Mouse (Mus musculus) ZHBTc4 (cell line): ENCODE measurements at regions not wholly inside any gene's neighbourhood (a gene's known extent, or its start where the extent isn't known, plus 50 kb on each side); places are given as distances from the start of the nearest gene placed in this dataset.
"Not testable (repeated sequence)": the region's sequence is repeated elsewhere in the genome, so short reads cannot be mapped to it uniquely, and the experiment has no call there.

ENCODE experiments used
- DNase-seq: peaks from one replicate; pipeline ENCODE4 v3.0.0-alpha.2; 2011; ENCODE audit warnings: low read depth, low spot score

DNA sequence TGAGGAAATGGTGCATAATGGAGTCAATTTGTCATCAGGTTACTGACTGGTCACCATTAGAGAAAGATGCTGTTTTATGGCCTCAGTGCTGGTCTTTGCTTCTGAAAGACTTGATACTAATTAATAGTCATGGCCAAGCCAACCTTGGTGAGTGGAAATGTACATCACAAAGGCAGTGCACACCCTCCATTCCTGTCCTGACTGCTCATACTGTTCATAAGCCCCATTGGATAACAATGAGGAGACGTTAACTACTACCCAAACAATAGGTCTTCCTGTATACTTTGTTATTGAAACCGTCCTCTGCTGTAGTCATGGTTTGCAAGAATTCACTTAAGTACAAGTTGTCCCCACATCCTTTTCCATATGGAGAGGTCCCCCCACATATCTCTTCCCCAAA, 605.8 kb upstream of the Slc35b3 start:
- DNase-seq, result peak; percentile 50

DNA sequence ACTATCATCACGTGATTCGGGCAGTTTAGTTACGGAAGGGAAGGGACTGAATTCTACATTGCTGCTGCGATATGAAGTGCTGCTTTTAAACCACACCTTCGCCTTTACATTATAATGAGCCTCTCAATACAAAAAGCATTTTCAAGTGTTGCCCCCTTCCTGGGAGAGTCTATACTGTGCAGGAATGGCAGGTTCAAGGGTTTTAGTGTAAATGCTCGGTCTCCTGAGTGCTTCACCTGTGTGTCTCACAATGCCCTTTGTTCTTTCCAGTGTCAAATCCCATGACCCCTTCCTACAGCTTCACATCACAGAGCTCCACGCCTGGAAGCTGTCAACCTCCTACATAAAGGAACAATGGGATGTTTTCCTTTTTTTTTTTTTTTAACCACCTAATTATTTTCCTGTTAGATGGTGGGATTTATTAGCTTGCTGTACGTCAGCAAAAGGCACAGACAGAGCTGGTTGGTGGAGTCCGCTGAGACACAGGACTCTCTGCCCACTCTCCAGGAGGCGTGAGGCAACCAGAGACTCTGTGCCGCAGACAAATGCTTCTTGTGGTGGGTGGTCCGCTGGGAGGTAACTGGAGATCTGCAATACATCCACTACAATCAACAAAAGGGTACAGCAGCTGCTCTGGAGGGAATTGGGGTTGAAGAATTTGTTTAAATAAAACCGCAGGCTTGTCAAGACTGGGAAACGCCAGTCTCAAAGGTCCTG, 577.2 kb upstream of the Slc35b3 start:
- peak; percentile 61 for DNase-seq

DNA sequence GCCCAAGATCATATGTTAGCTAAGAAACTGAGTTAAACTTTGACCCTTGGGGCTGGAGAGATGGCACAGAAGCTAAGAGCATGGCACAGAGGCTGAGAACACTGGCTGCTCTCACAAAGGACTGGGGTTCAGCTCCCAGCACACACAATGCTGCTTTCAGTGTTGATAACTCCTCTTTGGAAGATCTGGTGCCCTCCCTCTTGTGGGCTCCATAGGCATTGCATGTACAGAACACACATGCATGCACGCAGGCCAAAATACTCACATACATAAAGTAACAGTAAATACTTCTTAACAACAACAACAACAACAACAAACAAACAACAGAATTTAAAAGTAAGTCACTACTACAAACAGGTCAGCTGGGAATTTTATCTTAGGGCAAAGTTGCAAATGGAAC, 565.8 kb upstream of the Slc35b3 start:
- peak; percentile 53 for DNase-seq

DNA sequence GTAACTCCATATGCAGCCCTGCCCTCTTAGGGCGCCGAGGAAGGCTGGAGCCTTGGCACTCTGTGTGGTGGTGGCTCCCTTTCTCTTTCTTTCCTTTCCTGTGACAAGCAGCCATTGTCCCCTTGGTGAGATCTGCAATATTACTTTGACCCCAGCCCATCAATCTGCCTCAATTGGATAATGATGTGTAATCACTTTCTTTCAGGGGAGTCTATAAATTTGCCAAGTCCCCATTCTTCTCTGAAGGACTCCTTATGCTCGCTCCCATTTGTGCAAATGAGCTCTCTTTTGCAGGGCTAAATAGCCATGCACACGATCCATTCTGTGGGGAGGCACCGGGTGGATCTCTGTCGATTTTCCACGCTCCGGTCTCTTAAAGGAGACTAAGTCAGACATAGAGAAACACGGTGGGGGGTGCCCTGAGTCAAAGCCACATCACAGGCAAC, 563.2 kb upstream of the Slc35b3 start:
- peak; percentile 85 for DNase-seq

DNA sequence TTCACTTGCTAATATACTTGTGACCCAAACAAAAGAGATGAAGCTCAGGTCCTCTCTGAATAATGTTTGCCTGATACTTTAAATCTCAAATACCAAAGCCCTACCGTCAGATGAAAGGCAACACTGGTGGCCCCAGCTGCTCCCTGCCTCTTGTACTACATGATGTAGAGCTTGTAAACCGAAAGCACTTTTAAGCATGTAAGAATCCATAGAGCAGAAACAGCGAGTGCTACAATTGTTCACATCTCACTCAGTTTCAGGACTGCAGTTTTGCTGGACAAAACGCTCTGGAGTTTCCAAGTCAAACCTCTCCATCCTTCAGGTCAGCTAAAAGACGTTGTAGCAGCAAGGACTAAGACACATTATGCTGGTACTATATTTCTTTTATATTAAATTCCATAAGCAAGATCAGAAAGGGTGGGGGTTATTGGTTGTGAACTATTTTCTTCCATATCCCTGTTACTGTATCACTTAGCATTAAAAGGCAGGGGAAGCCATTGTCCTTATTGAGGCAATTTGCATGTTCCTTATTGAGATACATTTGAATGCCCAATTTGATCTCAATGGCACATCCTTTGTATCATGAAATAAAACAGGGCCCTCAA, 562.7 kb upstream of the Slc35b3 start:
- DNase-seq, result no peak

DNA sequence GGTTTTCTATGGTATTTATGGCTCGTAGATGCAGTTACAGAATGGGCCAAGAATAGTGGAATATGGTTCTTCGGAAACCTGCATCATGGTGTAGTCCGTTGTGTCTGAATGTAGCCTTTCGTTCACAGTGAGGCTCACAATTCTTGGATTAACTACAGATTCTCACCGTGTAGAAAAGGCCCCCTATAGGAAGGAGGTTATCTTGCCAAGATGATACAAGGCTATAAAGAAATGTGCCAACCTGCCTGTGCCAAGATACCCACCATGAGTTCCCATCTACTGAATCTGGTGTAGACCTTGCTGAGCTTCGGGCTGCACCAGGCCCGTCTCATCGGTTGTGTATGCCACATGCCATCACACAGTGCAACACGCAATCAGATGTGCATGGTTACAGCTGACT, 560.2 kb upstream of the Slc35b3 start:
- DNase-seq, result no peak

DNA sequence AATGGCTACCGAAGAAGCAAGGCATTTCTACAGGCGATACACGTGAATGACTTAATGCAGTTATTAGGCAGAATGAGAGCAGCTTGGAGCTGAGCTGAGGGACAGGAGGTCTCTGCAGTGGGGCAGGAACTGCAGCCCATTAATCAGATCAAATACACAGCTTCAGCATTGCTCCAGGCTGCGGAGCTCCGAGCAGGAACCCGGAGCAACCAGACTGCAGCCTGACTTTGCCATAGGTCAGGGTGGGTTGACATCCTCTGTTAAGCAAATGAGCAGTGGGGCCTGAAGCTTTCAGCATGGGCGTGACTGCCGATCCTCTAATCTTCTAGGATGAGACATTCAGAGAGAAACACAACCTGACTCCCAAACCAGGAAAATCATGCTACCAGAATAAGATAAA, 555.4 kb upstream of the Slc35b3 start:
- peak; percentile 82 for DNase-seq

DNA sequence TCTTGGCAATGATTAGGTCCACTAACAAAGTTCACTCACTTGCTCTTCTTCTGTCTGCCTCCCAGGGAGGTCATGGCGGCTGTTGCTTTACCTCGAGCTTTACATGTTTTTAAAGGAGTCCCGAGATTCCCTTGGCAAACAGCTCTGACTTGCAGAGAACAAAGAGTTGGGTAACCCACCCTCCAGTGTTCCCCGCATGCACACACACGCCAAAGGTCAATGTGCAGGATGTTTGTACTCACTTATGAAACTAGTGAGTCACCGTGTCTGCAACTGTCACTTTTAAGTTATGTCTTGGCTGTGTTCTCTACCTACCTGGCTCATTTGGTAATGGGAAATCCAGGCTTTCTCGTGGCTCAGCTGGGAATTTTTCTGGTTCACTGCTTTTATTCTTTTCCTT, 529.1 kb upstream of the Slc35b3 start:
- DNase-seq, result no peak

DNA sequence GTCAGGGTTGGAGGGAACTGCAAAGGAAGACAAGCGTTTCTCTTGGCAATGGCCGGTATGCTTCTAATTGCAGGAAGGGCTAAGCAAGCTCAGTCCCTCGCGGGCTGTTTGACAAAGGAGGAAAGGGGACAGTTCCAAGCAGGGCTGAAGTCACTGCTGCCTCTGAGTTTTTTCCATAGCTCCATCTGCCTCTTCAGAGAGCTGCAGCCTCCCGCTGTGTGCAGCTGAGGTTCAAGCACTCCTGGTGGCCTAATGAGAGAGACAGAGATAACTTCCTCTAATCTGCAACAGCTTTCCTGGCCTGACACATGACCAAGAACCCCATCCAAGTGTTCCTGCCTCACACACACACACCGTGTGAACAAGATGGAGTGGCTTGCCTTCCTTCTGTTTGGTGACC, 511.9 kb upstream of the Slc35b3 start:
- peak; percentile 17 for DNase-seq

DNA sequence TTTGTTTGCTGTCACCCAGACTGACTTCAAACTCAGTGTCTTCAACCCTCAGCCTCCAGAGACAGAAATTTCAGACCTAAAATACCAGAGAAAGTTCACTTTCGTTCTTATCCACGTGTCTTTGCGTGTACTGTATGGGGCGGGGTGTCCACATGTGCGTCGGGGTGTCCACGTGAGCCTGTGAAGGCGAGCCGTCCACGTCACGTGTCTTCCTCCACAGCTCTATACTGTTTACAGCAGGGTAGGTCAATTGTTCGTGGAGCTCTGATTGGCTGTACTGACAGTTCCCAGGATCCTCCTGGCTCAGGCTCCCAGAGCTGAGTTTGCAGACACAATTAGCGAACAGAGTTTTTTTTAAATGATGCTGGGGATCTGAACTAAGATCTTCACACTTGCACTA, 481.1 kb upstream of the Slc35b3 start:
- no peak for DNase-seq

DNA sequence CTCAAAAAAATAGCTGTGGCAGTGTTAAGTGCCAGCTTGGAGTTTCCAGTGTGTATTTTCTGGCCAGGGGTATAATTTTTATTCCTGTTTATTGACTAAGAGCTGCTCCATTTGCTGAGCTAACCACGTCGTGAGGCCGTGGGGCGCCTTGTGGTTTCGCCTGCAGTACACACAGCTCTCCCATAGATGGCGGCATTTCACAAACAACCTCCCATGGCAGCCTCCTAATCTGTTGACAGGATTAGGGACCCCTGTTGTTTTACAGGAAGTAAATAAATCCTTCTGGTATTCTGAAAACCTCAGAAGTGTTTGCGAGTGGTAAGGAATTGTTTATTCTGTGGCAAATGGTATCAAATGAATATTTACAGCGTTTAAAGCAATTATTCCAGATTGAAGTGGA, 480.2 kb upstream of the Slc35b3 start:
- peak; percentile 68 for DNase-seq

DNA sequence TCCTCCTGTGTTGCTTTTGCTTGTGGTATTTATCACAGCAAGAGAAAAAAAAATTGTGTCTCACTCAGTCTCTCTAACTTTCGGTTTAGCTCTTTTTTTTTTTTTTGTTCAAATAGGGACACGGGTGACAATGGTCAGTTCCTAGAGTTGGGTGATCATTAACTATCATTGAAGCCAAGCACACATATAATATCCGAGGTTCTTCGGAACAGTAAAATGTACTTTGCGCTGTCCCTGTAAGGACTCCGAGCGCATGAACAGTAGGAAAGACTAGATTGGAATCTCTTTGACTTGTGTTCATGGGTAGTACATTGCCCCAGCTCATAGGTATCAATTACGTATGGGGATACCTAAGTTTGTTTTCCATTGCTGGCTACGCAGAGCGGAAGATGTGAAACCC, 479.7 kb upstream of the Slc35b3 start:
- DNase-seq, result no peak

DNA sequence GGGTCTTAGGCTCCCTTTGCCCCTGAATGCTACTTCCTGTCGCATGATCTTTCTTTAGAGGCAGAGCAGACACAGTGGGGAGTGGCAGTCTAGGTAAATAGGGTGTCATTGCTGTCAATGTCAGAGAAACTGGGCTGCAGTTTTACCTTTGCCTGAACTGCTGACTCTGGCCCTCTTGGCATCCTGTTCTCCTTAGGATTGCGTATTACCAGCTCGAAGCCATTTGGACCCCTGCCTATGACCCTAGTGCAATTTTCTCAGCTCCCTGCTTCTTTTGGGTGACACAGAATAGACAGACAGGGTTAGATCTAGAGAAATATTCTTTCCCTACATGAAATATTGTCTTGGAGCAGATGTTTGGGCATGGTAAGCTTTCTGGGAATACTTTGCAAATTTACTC, 467.3 kb upstream of the Slc35b3 start:
- DNase-seq, result peak; percentile 16

DNA sequence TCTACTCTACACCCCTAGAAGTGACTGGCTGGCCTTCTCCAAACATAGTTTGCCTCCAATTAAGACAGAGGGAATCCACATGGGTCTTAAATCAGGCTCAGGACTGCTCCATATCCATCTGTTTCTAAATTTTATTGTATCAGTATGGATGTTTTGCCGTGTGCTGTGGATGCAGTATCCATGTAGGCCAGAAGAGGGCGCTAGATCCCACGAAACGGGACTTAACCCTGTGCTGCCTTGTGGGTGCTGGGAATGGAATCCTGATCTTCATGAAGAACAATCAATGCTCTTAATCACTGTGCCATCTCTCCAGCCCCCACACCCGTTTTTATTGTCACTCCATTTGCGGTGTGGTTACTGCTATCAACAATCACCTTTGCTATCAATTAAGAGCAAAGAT, 465.3 kb upstream of the Slc35b3 start:
- DNase-seq, result peak; percentile 54

DNA sequence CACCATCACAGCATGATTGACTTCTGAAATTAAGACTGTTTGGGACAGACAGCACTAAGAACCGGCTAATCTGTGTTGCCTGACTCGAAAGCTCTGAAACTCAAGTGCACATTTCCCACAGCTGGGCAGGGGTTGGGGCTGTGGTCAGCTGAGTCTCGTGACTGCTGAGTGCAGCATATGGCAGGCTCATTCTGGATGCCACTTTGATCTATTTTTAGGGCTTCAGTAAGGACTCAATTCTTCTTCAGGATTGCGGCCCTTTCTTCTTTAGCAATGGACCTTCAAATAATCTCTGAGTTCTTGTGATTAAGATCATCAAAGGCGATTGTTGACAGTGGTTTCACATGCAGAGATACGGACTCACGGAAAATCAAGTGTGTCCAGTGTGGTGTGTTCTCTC, 457.5 kb upstream of the Slc35b3 start:
- no peak for DNase-seq

DNA sequence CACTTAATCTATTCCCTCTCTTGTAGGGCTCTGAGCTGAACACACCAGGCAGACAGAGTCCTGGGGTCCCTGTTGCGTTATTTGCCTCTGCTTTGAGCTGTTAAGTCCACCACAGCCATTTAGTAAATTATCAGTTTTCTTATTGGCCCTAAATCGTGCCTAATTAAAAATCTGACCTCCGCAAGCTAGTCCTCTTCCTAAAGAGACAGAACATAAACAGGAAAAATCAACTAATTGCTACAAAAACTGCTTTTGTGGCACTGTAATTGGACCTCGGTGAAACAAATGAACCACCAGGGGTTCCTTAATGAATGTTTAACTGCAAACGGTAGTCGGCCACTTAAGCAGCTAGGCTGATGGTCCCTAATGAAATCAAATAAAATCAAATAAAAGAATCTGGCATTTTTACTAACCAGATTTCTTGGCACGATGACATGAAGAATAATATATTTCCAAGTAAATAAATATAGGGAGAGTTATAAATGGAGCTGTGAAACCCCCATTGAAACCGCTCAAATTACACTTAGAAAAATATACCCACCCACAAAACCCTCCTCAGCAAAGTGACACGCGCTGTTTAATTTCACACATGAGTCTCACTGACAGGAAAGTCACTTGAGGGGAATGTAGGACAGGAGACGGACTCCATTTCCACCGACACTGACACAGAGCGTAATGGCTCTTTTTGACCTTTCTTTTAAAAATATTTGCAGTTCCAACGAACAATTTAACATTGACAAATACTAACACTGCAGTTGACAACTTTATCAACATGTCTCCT, 451.0 kb upstream of the Slc35b3 start:
- no peak for DNase-seq

DNA sequence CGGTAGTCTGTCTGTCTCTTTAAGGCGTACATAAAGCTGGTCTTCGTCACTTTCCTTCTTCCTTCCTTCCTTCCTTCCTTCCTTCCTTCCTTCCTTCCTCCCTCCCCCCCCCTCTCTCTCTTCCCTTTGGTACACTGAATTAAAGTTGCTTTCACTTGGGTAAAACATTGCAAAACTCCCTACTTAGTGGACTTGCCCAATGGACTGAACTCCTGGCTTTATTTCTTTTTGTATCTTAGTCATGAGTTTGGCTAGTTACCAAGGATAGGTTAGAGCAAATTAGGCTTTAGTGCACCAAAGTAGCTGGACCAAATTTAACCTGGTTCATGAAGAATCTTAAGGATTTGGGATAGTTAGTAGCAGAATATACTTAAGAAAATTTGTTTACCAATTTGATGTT, 431.9 kb upstream of the Slc35b3 start:
- DNase-seq, result no peak

DNA sequence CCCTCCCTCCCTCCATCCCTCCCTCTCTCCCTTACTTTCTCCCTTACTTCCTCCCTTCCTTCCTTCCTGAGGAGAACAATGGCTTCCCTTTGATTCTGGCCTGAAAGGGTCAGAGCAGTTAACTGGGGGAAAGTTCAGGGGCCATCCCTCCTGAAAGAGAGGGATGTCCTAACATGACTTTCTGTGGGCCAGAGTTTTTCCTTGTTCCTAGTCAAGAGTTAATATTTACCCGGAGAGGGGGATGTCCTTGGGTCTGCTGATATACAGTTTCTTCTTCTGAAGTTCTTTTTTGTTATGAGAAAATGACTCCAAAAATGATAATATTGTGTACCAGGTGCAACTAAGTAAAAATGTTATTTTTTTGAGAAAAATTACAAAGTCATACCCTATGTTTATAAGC, 431.5 kb upstream of the Slc35b3 start:
- not testable (repeated sequence) for DNase-seq

DNA sequence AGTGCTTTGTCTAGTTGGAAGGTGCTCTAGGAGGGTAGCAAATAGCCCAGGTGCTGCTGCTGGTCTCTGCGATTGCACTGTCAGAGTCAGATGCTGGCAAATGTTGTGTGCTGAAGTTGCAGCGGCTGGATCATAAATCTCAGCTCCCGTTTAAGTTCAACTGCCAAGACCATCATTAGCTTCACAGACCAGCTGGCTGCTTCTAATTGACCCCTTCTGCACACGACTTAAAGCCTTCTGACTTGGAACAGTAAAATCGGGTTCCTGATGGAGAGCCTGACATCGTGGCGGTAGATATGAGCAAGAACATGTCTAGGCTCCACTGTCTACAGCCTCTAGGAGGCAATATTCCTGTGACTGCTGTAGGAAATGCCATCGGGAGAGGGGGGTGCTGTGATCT, 416.0 kb upstream of the Slc35b3 start:
- no peak for DNase-seq

DNA sequence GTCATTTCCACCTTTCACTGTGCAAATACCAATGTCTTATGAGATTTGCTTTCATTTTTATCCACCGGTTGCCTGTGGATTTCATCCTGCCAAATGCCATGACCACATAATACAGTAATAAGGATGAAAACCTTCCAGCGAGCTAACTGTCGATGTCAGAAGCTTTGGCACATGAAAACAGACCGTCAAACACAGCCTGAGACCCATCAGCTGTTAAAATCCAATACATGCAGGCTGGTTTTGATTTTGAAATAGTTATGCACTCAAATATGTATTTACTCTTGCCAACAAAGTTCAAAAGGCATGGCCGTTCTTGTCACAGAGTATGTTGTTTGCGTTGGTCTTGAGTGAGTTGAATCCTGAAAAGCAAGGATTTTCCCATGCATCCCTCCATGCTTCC, 415.6 kb upstream of the Slc35b3 start:
- no peak for DNase-seq

DNA sequence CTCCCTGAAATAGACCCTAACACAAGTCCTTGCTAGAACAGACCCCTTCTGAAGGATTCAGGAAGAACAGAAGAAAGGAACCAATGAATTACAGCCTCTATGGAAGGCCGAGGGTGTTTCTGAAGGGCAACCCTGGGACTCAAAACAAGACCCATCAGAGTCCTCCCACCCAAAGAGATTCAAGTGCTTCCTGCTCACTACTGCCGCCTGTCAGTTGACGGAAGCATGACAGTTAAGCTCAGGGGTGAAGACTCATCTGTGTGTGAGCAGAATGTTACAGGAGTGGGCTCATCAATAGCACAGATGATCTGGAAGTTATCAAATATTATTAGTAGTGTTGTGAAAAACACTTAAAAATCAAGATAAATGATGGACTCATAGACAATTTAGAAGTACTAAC, 411.9 kb upstream of the Slc35b3 start:
- peak; percentile 48 for DNase-seq

DNA sequence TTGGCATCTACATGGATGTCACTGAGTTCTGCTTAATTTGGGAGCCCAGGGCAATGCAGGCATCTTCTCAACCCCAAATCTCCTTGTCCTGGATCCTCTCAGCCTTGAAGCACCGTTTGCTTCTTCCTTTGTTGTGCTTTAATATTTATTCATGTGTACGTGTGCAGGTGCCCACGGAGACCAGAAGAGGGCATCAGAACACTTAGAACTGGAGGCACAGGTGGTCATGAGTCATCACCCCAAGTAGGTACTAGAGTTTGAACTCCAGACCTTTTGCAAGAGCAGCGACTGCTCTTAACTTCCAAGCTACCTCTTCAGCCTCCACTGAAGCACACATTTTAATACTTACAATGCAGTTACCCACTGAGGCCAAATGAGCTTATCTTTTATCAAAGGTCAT, 403.0 kb upstream of the Slc35b3 start:
- peak; percentile 49 for DNase-seq

DNA sequence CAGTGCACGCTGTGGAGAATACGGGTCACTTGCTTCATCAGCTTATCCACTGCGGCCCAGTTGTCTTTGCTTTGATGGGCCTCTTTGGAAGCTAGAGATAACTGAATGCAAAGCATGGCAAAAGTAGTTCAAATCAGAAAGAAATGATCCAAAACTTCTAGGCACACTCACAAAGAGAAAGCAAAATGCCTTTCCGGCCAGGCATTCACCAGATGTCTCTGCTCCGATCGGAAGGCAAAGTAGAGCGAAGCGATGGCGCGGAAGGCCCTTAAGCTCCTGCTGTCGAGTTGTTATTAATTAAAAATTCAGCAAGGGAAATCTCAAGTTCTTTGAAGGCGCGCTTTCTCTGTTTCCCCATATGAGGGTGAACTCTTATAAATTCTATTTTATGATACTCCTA, 401.9 kb upstream of the Slc35b3 start:
- no peak for DNase-seq
